Mouse (Mus musculus) neural tube, embryonic 12.5 days (tissue): ENCODE data around the gene Dennd1b. TPM values are rescaled to one million over a fixed set of nuclear protein-coding genes. Genes with fewer than 3 reads are reported as not detected.

Experiments
- ATAC-seq: fragments of 200-750 bp; cut with Nextera tagmentation; 2 replicates; pipeline ENCODE4 v1.8.0; 2017; ENCODE audit warnings: low read depth, mild to moderate bottlenecking, moderate TSS enrichment, moderate library complexity; ENCODE audit not compliant: low FRiP score
- H3K27ac ChIP-seq: fragments of 300-500 bp; sonication (generic); 2 replicates; pipeline ENCODE4 v1.5.1; 2016
- H3K27me3 ChIP-seq: fragments of 300-500 bp; sonication (generic); replicated peaks from 2 replicates; pipeline ENCODE4 v1.6.1; 2016; ENCODE audit warnings: mild to moderate bottlenecking
- H3K36me3 ChIP-seq: fragments of 300-500 bp; sonication (generic); 2 replicates; pipeline ENCODE4 v1.6.1; 2016; ENCODE audit warnings: mild to moderate bottlenecking
- H3K4me1 ChIP-seq: fragments of 300-500 bp; sonication (generic); 2 replicates; pipeline ENCODE4 v1.6.1; 2016
- H3K4me2 ChIP-seq: fragments of 300-500 bp; sonication (generic); replicated peaks from 2 replicates; pipeline ENCODE4 v1.6.1; 2016; ENCODE audit warnings: mild to moderate bottlenecking
- H3K4me3 ChIP-seq: fragments of 300-500 bp; sonication (generic); 2 replicates; pipeline ENCODE4 v1.5.1; 2016
- H3K9ac ChIP-seq: fragments of 300-500 bp; sonication (generic); 2 replicates; pipeline ENCODE4 v1.6.1; 2016; ENCODE audit warnings: mild to moderate bottlenecking
- H3K9me3 ChIP-seq: fragments of 300-500 bp; sonication (generic); 2 replicates; pipeline ENCODE4 v1.6.1; 2016; ENCODE audit warnings: mild to moderate bottlenecking
- WGBS: fragments of 180-500 bp; shearing (Covaris S2); methylation state at CpG from one replicate; pipeline ENCODE4 v1.1.7; 2016; 5-methylcytosine and 5-hydroxymethylcytosine counted together
- polyA plus RNA-seq: library from polyadenylated mRNA; unstranded; fragments of >200 nt; fragmentation: Nextera tagmentation; extraction: Ambion mirVana; gene quantifications from 2 replicates; pipeline ENCODE4 v1.2.1, GENCODE M21; 2016

Gene Dennd1b
- polyA plus RNA-seq, 1 experiment from 2014 or later = 12.7 TPM

DNA sequence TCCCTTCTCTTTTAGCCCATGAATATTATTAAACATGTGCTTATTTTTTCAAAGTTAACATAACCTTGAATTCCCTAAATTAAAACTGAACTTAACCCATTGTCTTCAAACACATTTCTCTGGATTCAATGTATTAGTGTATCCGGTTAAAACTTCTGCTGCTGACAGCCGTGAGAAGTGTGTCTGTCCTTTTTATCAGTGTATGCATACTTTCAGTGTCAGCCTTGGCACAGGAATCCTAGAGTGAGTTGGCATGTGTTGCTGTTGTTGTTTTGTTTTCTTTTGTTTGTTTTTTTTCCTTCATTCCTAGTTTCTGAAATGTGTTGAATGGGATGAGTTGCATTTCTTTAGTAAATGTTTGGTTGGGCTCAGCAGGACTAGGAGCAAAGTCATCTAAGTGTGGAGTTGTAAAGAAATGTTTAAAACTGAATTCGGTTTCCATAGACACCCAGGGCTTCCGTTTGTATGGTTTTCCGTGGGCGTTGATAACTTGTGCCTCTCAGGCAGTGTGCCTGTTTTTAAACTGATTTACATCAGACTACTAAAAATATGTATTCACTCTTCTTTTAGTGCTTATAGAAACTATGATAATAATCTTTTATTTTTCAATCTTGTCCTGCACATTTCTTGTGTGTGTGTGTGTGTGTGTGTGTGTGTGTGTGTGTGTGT, 217.4 kb downstream of the Dennd1b start:
- Histone ChIP-seq H3K27ac (no peak overlapping the region), H3K9ac (no peak overlapping the region), H3K4me3 (no peak overlapping the region), H3K4me2 (no peak overlapping the region), H3K27me3 (no peaks in the 10 kb centered on the region), H3K4me1 (no peaks in the 10 kb centered on the region), H3K9me3 (no peaks in the 10 kb centered on the region), H3K36me3 (no peaks in the 10 kb centered on the region)
- 80% methylated on average over 6 of the region's 6 CpGs for WGBS
- ATAC-seq = no peak

DNA sequence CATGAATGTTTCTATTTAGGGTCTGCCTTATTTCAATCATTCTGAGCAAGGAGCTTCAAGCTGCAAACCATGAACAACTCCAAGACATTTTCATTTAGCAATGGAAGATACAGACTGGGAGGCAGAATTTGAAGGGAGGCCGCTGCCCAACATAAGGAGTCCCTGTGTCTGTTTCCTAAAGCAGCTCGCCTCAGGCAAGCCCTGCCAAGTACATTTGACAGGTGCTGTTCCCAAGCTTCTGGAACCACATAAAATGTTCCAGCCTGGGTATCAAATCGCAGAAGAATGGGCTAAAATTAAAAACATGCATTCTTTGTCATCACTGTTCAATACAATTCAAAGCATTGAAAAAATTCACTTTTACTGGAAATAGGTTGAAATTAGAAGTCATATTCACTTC, 229.4 kb downstream of the Dennd1b start:
- no peak overlapping the region for H3K9ac ChIP-seq
- H3K27ac ChIP-seq = no peak overlapping the region
- H3K27me3 ChIP-seq = no peaks in the 10 kb centered on the region
- no peaks in the 10 kb centered on the region for H3K36me3 ChIP-seq
- no peaks in the 10 kb centered on the region for H3K9me3 ChIP-seq
- no peak overlapping the region for H3K4me2 ChIP-seq
- 0 out of 2 replicates have a peak, but pooled peaks cover 3% of the 10 kb centered on the region for H3K4me1 ChIP-seq
- no peak for ATAC-seq
- H3K4me3 ChIP-seq = no peak overlapping the region
- WGBS = 81% methylated on average over 3 of the region's 3 CpGs

DNA sequence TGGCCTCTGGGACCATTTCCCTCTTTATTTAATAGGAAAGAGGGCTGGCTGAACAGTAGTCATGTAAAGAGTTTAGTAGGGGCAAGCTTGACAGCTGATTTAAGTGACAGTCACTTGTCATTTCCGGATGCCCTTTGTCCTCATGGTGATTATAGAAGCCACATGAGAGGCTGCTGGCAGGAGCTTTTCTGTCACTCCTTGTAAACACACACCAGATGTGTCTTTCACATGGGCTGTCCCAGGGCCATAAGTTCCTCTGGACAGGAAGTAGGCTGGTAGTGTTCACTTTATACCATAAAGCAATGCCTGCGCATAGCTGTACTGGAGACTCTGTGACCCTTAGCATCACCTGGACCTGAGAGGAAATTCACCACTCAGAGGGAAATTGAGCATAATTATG, 230.8 kb downstream of the Dennd1b start:
- H3K9me3 ChIP-seq = no peaks in the 10 kb centered on the region
- no peak overlapping the region for H3K4me3 ChIP-seq
- no peak overlapping the region for H3K4me2 ChIP-seq
- H3K4me1 ChIP-seq = 0 out of 2 replicates have a peak, but pooled peaks cover 3% of the 10 kb centered on the region
- H3K36me3 ChIP-seq = no peaks in the 10 kb centered on the region
- no peaks in the 10 kb centered on the region for H3K27me3 ChIP-seq
- 57% methylated on average over 2 of the region's 2 CpGs for WGBS
- 0 out of 2 replicates have a peak, but pooled peaks have one; percentile 41 for ATAC-seq
- H3K27ac ChIP-seq = no peak overlapping the region
- H3K9ac ChIP-seq = no peak overlapping the region

DNA sequence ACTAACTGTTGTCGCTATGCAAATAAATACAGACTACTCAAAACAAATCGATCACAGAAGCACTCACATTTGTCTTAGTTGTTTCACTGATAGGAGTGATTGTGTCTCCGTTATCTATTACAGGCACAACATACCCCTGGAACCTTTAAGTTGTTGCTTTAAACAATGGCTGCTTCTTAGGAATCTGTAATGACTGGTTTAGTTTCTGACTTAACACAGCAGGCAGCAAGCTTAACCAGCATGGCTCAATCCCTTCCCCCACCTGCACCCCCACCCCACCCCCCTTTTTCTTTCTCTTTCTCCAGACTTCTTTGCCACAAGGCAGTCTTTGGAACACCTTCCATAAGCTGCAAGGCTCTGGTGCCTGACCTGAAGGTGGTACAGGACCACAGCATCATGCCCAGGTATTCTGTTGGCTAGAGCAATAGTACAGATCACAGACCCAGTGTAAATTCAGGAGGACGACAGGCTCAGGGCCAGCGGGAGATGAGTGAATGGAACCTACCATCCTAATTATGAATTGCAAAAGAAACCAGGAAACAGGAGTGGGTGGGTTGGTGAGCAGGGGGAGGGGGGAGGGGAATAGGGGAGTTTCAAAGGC, 231.3 kb downstream of the Dennd1b start:
- ATAC-seq = peak; percentile 21; the same call in 1 of the 2 replicates
- Histone ChIP-seq H3K4me3 (no peak overlapping the region), H3K4me2 (no peak overlapping the region), H3K27me3 (no peaks in the 10 kb centered on the region), H3K36me3 (no peaks in the 10 kb centered on the region), H3K4me1 (0 out of 2 replicates have a peak, but pooled peaks cover 3% of the 10 kb centered on the region), H3K9ac (no peak overlapping the region), H3K27ac (no peak overlapping the region), H3K9me3 (no peaks in the 10 kb centered on the region)
- 26% methylated on average over 5 of the region's 5 CpGs for WGBS

DNA sequence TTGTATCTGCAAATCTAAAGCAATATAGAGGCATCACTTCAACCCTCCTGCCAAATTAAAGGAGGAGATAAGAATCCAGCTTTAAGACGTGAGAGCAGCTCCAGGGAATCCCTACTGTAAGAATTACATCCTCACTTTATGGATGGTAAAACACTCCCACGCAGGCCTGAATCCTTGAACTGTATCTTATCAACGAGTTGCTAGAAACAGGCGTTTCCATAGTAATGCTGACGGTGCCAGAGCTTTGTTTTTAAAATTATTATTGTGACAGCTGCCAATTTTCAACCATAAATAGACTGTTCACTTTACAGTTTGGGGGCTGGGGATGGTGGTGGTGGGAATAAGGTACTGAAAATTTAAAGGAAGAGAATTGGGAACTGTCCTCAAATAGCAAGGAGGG, 239.8 kb downstream of the Dennd1b start:
- Histone ChIP-seq H3K4me2 (no peak overlapping the region), H3K4me3 (no peak overlapping the region), H3K27ac (no peak overlapping the region), H3K4me1 (no peaks in the 10 kb centered on the region), H3K9me3 (no peaks in the 10 kb centered on the region), H3K27me3 (no peaks in the 10 kb centered on the region), H3K9ac (no peak overlapping the region), H3K36me3 (no peaks in the 10 kb centered on the region)
- no peak for ATAC-seq
- 78% methylated on average over 5 of the region's 5 CpGs for WGBS

DNA sequence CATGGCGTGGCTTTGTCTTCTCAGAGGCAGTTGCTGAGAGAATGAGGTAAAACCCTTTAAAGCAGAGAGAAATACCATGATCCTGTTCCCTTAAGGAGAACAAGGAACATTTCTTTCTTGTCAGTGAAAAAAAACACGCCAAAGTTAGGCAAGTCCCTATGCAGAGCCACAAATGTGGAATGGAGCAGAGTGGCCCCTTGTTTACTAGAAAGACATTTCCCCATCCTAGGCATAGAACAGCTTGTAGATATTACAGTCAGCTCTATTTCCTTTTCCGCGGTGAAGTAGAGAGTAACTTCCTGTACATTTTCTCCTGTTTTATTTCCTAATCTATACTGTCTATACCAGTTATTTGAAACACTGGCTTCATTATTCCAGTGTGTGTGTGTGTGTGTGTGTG, 243.0 kb downstream of the Dennd1b start:
- H3K9me3 ChIP-seq = no peaks in the 10 kb centered on the region
- WGBS = 79% methylated on average over 4 of the region's 4 CpGs
- no peak overlapping the region for H3K27ac ChIP-seq
- H3K4me3 ChIP-seq = no peak overlapping the region
- no peaks in the 10 kb centered on the region for H3K27me3 ChIP-seq
- H3K9ac ChIP-seq = no peak overlapping the region
- no peak for ATAC-seq
- no peaks in the 10 kb centered on the region for H3K36me3 ChIP-seq
- peaks cover 13% of the 10 kb centered on the region; the same call in 1 of the 2 replicates for H3K4me1 ChIP-seq
- no peak overlapping the region for H3K4me2 ChIP-seq

DNA sequence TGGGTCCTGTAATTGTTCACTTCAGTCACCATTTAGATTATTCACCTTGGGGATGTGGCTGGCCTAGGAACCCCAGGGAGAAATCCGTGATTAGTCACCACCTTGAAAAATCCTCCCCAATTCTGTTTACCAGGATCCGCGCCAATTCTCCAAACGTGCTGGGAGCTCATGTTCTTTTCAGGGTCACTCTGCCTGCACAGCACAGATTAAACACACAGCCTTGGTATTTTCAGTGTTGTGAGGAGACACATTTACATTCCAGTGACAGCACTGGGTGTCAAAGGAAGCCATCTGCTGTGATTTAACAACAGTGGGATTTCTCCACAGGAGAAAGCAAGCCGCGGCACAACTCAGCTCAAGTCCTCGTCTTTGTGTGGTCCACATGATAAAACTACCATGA, 246.6 kb downstream of the Dennd1b start:
- Histone ChIP-seq H3K4me1 (peaks cover 13% of the 10 kb centered on the region; the same call in 1 of the 2 replicates), H3K4me2 (peak overlapping the region; percentile 27; the same call in 1 of the 2 replicates), H3K36me3 (no peaks in the 10 kb centered on the region), H3K9ac (no peak overlapping the region), H3K4me3 (no peak overlapping the region), H3K9me3 (no peaks in the 10 kb centered on the region), H3K27ac (no peak overlapping the region), H3K27me3 (no peaks in the 10 kb centered on the region)
- WGBS = 21% methylated on average over 7 of the region's 7 CpGs
- peak; percentile 52 for ATAC-seq

DNA sequence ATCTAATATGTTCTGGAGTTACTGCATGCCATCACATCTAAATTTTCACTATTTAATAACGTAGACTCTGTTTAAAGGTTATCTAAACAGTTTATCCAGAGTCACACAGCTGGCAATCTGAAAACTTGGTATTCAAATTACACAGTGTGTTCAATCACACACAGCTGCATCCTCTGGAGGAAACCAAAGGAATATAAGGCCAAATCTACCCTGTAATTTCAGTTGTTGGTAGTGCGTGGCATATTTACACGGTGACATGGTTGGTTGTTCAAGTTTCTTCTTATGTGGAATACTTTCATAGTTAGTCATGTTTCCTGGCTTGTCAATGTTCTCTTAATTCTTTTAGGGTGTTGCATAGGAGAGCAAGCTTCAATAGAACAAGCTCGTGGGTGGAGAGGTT, 247.3 kb downstream of the Dennd1b start:
- Histone ChIP-seq H3K9me3 (no peaks in the 10 kb centered on the region), H3K4me1 (peaks cover 13% of the 10 kb centered on the region; the same call in 1 of the 2 replicates), H3K4me2 (no peak overlapping the region), H3K36me3 (no peaks in the 10 kb centered on the region), H3K9ac (no peak overlapping the region), H3K27ac (no peak overlapping the region), H3K4me3 (no peak overlapping the region), H3K27me3 (no peaks in the 10 kb centered on the region)
- 63% methylated on average over 4 of the region's 4 CpGs for WGBS
- ATAC-seq = no peak

DNA sequence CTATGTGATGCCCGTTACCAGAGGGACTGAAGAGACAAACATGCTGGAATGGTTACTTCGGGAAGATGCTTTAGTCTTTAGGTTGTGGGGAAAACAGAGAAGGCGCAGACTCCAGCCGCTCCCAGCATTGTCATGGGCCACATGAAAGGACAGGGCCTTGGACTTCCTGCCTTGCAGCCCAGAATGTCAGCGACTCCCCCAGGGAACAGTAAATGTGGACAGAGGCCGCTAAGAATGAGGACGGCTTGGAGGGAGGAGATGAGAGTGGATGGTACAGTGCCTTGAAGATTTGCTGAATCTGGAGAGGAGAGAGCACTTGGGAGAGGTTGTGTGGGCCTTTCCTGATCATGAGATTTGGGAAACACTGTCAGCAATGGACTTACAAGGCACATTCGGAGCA, 252.1 kb downstream of the Dennd1b start:
- Histone ChIP-seq H3K9me3 (no peaks in the 10 kb centered on the region), H3K4me2 (no peak overlapping the region), H3K27ac (no peak overlapping the region), H3K9ac (no peak overlapping the region), H3K27me3 (no peaks in the 10 kb centered on the region), H3K4me1 (peaks cover 4% of the 10 kb centered on the region; the same call in 1 of the 2 replicates), H3K36me3 (no peaks in the 10 kb centered on the region), H3K4me3 (no peak overlapping the region)
- 62% methylated on average over 8 of the region's 8 CpGs for WGBS
- no peak for ATAC-seq

DNA sequence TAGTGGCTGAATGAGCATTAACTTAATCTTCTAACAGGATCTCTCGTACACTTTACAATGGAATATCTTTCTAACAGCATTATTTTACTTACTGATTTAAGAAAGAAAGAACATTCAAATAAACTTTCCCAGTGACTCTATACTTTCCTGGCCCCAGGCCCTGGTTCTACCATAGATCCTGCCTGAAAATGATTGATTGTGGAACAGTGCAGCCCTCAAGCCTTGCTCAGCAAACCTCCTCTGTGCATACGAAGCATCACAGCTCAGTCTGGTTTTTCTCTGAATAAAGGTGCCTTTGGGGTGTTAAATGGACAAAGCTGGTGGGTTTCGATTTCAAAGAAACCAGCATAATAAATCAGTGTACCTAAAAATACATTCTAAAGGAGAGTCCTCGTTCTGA, 260.6 kb downstream of the Dennd1b start:
- H3K27ac ChIP-seq = no peak overlapping the region
- no peaks in the 10 kb centered on the region for H3K36me3 ChIP-seq
- WGBS = 69% methylated on average over 4 of the region's 4 CpGs
- H3K9me3 ChIP-seq = no peaks in the 10 kb centered on the region
- no peaks in the 10 kb centered on the region for H3K4me1 ChIP-seq
- H3K27me3 ChIP-seq = no peaks in the 10 kb centered on the region
- no peak overlapping the region for H3K4me3 ChIP-seq
- H3K4me2 ChIP-seq = no peak overlapping the region
- H3K9ac ChIP-seq = no peak overlapping the region
- ATAC-seq = no peak

DNA sequence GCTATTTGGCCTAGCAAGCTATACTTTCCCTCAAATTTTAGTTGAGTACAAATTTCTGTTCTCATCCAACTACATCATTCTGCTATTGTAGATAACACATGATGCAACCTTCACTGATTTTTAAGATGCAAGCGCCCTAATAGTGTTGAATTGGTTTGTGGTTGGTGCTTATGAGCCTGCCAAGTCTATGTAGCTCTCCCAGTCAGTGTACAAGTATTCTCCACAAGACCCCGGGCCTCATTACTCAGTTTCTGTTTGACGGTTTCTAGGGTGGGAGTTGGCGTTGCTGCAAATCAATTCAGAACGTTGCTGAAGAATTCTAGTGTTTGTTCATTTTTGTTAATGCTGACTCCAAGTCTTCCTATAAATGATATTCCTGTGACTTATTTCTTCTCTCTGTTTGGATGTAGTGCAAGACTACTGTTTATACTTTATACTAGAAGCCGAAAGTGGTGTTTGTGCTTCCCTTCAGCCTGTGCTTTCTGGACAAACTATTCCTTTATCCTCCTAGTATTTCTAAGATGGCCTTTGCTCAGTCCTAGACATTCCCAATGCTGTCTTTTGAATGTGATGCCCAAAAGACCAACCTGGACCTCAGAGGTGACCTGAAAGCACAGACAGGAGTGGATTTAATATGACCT, 261.2 kb downstream of the Dennd1b start:
- no peak overlapping the region for H3K4me3 ChIP-seq
- ATAC-seq = no peak
- no peaks in the 10 kb centered on the region for H3K9me3 ChIP-seq
- no peak overlapping the region for H3K27ac ChIP-seq
- H3K4me2 ChIP-seq = no peak overlapping the region
- WGBS = 82% methylated on average over 6 of the region's 6 CpGs
- no peak overlapping the region for H3K9ac ChIP-seq
- no peaks in the 10 kb centered on the region for H3K36me3 ChIP-seq
- no peaks in the 10 kb centered on the region for H3K4me1 ChIP-seq
- no peaks in the 10 kb centered on the region for H3K27me3 ChIP-seq
